Mouse (Mus musculus): ENCODE data around the gene Fbxo9.

DNA sequence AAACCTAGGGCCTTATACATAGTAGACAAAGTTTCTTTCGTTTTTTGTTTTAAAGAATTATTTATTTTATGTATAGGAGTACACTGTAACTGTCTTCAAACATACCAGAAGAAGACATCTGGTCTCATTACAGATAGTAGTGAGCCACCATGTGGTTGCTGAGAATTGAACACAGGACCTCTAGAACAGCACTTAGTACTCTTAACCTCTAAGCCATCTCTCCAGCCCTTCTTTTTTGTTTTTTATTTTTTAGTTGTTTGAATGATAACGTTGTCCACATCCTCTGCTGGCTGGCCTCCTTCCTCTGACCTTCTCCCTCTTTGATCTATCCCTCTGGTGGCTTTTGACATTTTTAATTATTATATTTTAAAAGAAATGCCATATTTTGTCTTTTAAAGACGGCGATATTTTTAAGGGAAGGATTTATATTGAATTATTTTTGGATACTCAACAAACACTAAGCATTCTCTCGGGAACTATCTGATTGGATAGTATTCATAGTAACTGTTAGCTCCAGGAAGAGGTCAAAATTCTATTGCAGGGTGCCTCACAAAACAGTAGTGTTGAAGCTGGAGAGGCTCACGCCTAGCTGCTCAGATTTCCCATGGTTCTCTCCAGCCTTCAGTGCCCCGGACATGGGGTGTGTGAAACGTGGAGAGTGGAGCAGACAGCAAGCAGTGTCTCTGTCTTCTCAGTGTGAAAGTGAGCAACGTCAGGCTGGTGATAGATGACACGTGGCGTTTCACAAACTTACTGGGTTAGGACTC, 45.5 kb upstream of the Fbxo9 start:
- TF ChIP-seq POLR2A (IDR thresholded peaks at IDR 0.05; ENCODE audit: insufficient read depth, low read length): no peak
- no peak for TF ChIP-seq CTCF (IDR thresholded peaks at IDR 0.05; ENCODE audit: low read depth, low read length)
